In genomic region chr6:83599060-83599550, GRCm38 (mm10) we compare ENCODE assay signal across 8 mouse cellular contexts. TPM values are rescaled to one million over a fixed set of nuclear protein-coding genes. Genes with fewer than 3 reads are reported as not detected.
DNase-seq lines count a peak whose midpoint lies in the region; ATAC-seq and TF ChIP-seq lines count a peak whose summit lies in the region.

No protein-coding gene starts in this region.

- H3K4me2 ChIP-seq in forebrain, embryonic 16.5 days (ENCODE audit: low read length) = peak overlapping the region; percentile 56
- H3K4me2 ChIP-seq in liver, embryonic 11.5 days = peak overlapping the region; percentile 70
- H3K4me2 ChIP-seq in stomach, embryonic 15.5 days = peak overlapping the region; percentile 49

- H3K9ac ChIP-seq in forebrain, embryonic 16.5 days (replicated peaks; ENCODE audit: low read depth, low read length) = peak overlapping the region; percentile 46
- 0 out of 2 replicates have a peak overlapping the region, but pooled peaks have one; percentile 37 for H3K9ac ChIP-seq in liver, embryonic 11.5 days (ENCODE audit: low read depth, low read length)
- H3K9ac ChIP-seq in stomach, embryonic 15.5 days = no peak overlapping the region

- no peaks in the 10 kb centered on the region; the same call in 1 of the 2 replicates for H3K27me3 ChIP-seq in spleen, adult 2 months (ENCODE audit: control insufficient read depth, insufficient read depth, low read length)
- no peaks in the 10 kb centered on the region for H3K27me3 ChIP-seq in forebrain, embryonic 16.5 days (replicated peaks; ENCODE audit: control insufficient read depth, insufficient read depth, low read length)
- H3K27me3 ChIP-seq in liver, embryonic 11.5 days (replicated peaks; ENCODE audit: control insufficient read depth, insufficient read depth, low read length) = no peaks in the 10 kb centered on the region
- no peaks in the 10 kb centered on the region for H3K27me3 ChIP-seq in stomach, embryonic 15.5 days (replicated peaks)

- H3K4me1 ChIP-seq in spleen, adult 2 months (ENCODE audit: control insufficient read depth, insufficient read depth, insufficient read length) = peaks cover 2% of the 10 kb centered on the region; the same call in 1 of the 2 replicates
- H3K4me1 ChIP-seq in forebrain, embryonic 16.5 days (replicated peaks; ENCODE audit: control insufficient read depth, insufficient read depth, low read length) = peaks cover 6% of the 10 kb centered on the region; the same call in 1 of the 2 replicates
- no peaks in the 10 kb centered on the region for H3K4me1 ChIP-seq in liver, embryonic 11.5 days (replicated peaks; ENCODE audit: control insufficient read depth, insufficient read depth, low read length)
- no peaks in the 10 kb centered on the region for H3K4me1 ChIP-seq in stomach, embryonic 15.5 days

- peak; percentile 47 for ATAC-seq in forebrain, embryonic 16.5 days
- no peak for ATAC-seq in liver, embryonic 11.5 days (replicated peaks; ENCODE audit: low FRiP score)
- no peak for ATAC-seq in stomach, embryonic 15.5 days (ENCODE audit: insufficient read depth, low FRiP score, low read depth)

- TF ChIP-seq POLR2A in spleen, adult 2 months (IDR thresholded peaks at IDR 0.05; ENCODE audit: low read depth, low read length) = no peak

- no peak for TF ChIP-seq CTCF in spleen, adult 2 months (IDR thresholded peaks at IDR 0.05; ENCODE audit: extremely low read depth, insufficient read depth, insufficient read length, insufficient replicate concordance)

- H3K27ac ChIP-seq in spleen, adult 2 months (ENCODE audit: insufficient read depth, low read length) = no peak overlapping the region
- H3K27ac ChIP-seq in forebrain, embryonic 16.5 days (ENCODE audit: low read length) = no peak overlapping the region
- H3K27ac ChIP-seq in liver, embryonic 11.5 days (ENCODE audit: low read depth, low read length) = no peak overlapping the region
- no peak overlapping the region for H3K27ac ChIP-seq in stomach, embryonic 15.5 days

- H3K36me3 ChIP-seq in spleen, adult 2 months (ENCODE audit: control insufficient read depth, insufficient read depth, low read length) = no peaks in the 10 kb centered on the region
- no peaks in the 10 kb centered on the region for H3K36me3 ChIP-seq in forebrain, embryonic 16.5 days (ENCODE audit: control insufficient read depth, insufficient read depth)
- no peaks in the 10 kb centered on the region for H3K36me3 ChIP-seq in liver, embryonic 11.5 days (ENCODE audit: control insufficient read depth, insufficient read depth, low read length)
- no peaks in the 10 kb centered on the region for H3K36me3 ChIP-seq in stomach, embryonic 15.5 days

- no peaks in the 10 kb centered on the region for H3K9me3 ChIP-seq in forebrain, embryonic 16.5 days (ENCODE audit: control insufficient read depth, low read length)
- no peaks in the 10 kb centered on the region for H3K9me3 ChIP-seq in liver, embryonic 11.5 days (ENCODE audit: control insufficient read depth, low read length)
- H3K9me3 ChIP-seq in stomach, embryonic 15.5 days = no peaks in the 10 kb centered on the region

- no peak for DNase-seq in spleen, adult 2 months (ENCODE audit: low read depth in 1 of 2, low spot score in 2 of 2)
- DNase-seq in spleen, adult 12 weeks (ENCODE audit: low spot score) = no peak
- no peak for DNase-seq in liver, embryonic 11.5 days (ENCODE audit: low spot score)
- no peak for DNase-seq in right cerebral cortex, adult 2 months (ENCODE audit: low spot score in 2 of 2)
- DNase-seq in layer of hippocampus, postnatal 25 days (ENCODE audit: extremely low spot score in 1 of 2, low spot score in 1 of 2) = no peak
- no peak for DNase-seq in adipocyte (ENCODE audit: low spot score)

- WGBS in spleen, adult 2 months = 47% methylated on average over 24 of the region's 24 CpGs
- 35% methylated on average over 24 of the region's 24 CpGs for WGBS in forebrain, embryonic 16.5 days
- 29% methylated on average over 24 of the region's 24 CpGs for WGBS in liver, embryonic 11.5 days
- WGBS in stomach, embryonic 15.5 days = 41% methylated on average over 24 of the region's 24 CpGs

- peak overlapping the region; percentile 23; the same call in 1 of the 2 replicates for H3K4me3 ChIP-seq in spleen, adult 2 months (ENCODE audit: extremely low read depth, insufficient read depth, insufficient read length)
- peak overlapping the region; percentile 38 for H3K4me3 ChIP-seq in forebrain, embryonic 16.5 days (replicated peaks; ENCODE audit: low read length)
- H3K4me3 ChIP-seq in liver, embryonic 11.5 days (ENCODE audit: low read depth, low read length) = peak overlapping the region; percentile 30
- peak overlapping the region; percentile 27; the same call in 1 of the 2 replicates for H3K4me3 ChIP-seq in stomach, embryonic 15.5 days (replicated peaks)

RNA-seq across cellular contexts. Expression of gene Stambp, which starts 26.6 kb away (rescaled TPM):
- polyA plus RNA-seq in spleen, adult 2 months (2012; rRNA removed) = 5.1 and 5.2 TPM in 2 replicates
- polyA plus RNA-seq in forebrain, embryonic 16.5 days (2015; fragmentation: Nextera tagmentation; extraction: Ambion mirVana) = 58.0 and 59.2 TPM in 2 replicates
- 21.2 TPM in 2 replicates for polyA plus RNA-seq in liver, embryonic 11.5 days (2014; fragmentation: Nextera tagmentation; extraction: Ambion mirVana)
- 23.2 and 24.7 TPM in 2 replicates for polyA plus RNA-seq in stomach, embryonic 15.5 days (2015; fragmentation: Nextera tagmentation; extraction: Ambion mirVana)
- total RNA-seq in layer of hippocampus, postnatal 25 days (2021) = 10 to 100 TPM; 34.3 to 35.6 TPM

RNA-seq across cellular contexts. Expression of gene Clec4f, which starts 56.9 kb away (rescaled TPM):
- polyA plus RNA-seq in spleen, adult 2 months (2012; rRNA removed) = not detected in 2 replicates
- polyA plus RNA-seq in forebrain, embryonic 16.5 days (2015; fragmentation: Nextera tagmentation; extraction: Ambion mirVana) = not detected in 2 replicates
- polyA plus RNA-seq in liver, embryonic 11.5 days (2014; fragmentation: Nextera tagmentation; extraction: Ambion mirVana) = 1.0 and 1.3 TPM in 2 replicates
- polyA plus RNA-seq in stomach, embryonic 15.5 days (2015; fragmentation: Nextera tagmentation; extraction: Ambion mirVana) = 0.24 TPM in 1 of 2 replicates, not detected in the other
- total RNA-seq in layer of hippocampus, postnatal 25 days (2021) = not detected
